Mouse (Mus musculus) kidney, adult 9 months (tissue): Measurements from ENCODE around the gene Frrs1.

Source experiments
- DNase-seq: peaks from one replicate; pipeline ENCODE4 v3.0.0; 2022

The Frrs1 gene

DNA sequence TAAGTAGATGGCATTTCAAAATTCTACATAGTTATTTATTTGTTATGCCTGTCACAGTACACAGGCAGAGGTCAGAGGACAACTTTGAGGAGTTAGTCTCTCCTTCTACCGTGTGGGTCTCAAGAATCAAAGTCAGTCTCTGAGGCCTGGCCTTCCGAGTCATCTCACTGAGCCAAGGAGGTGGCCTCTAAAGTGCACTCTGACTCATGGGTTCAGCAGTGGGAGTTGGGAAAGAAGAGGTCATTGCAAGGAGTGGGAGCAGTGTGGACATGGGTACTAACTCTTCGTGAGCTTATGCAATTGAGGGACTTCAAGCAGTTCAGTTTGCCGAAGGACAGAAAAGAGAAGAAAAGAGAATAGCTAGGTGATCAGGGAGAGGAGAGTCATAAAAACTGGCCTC is 10.3 kb upstream of the Frrs1 start:
- no peak for DNase-seq

DNA sequence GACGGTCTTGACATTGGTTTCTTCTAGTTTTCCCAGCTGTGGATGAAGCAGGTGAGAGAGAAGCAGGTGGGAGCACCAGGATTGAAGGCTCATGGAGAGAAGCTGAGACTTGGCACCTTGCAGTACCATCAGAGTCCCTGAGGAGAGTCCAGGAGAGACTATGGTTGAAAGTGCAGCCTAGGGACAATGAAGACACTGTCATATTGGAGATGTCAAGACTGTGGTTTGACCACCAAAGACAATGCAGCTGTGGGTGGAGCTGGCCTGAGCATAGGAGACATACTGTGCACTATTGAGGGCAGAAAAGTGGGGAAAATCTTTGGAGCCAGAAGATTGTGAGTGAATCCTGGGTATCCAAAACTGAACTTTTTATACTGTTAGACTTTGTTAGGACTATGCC is 8.9 kb upstream of the Frrs1 start:
- no peak for DNase-seq

DNA sequence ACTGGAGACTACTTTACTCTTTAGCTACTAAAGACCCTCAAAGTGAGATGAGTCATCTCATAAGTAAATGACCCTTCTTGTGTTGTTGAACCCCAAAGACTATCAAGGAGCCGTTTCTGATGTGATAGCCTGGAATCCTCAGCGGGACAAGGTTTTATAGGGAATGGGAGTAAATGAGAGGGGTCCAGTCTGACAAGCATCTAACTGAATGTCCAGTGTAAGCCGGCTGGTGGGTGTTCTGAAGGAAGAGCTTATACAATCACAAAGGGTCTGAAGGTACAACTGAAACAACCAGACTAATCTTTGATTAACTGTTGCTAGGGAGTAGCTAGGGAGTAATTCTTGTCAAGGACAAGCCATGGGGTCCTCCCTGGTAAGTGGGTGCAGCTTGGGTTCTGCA is 6.8 kb upstream of the Frrs1 start:
- DNase-seq = no peak

DNA sequence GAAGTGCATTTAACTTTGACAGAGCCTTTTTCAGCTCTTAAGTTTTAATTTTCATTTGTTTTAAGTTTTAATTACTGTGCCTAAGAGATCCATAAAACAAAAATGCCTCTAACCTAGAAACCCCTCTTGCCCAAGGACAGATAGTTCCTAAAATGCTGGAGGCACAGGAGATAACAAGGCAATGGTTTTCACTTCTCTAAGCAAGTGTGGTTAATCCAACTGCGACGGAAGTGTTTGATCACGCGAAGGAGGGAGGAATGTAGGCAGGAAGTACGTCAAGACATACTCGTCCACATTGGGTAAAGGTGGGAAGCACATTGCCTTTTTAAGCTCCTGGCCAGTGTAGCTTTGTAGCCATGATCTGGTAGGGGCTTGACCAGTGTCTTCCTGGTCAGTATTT is 1.7 kb upstream of the Frrs1 start:
- no peak for DNase-seq

DNA sequence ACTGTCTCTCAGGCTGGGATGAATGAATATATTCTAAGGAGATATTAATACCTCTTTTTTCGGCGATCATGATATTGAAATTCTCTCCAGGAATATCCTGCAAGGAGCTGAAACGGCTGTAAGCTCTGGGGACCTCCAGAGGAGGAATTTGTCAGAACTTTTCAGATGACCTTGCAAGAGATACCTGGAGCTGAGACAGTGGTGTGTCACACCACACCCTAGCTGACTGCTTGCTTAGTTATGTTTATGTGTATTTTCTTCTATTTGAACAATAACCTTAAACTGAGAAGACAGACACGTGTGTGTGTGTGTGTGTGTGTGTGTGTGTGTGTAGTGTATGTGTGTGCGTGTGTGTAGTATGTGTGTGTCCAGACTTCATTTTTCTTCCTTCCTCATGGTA is 488 bp downstream of the Frrs1 start:
- DNase-seq = no peak

DNA sequence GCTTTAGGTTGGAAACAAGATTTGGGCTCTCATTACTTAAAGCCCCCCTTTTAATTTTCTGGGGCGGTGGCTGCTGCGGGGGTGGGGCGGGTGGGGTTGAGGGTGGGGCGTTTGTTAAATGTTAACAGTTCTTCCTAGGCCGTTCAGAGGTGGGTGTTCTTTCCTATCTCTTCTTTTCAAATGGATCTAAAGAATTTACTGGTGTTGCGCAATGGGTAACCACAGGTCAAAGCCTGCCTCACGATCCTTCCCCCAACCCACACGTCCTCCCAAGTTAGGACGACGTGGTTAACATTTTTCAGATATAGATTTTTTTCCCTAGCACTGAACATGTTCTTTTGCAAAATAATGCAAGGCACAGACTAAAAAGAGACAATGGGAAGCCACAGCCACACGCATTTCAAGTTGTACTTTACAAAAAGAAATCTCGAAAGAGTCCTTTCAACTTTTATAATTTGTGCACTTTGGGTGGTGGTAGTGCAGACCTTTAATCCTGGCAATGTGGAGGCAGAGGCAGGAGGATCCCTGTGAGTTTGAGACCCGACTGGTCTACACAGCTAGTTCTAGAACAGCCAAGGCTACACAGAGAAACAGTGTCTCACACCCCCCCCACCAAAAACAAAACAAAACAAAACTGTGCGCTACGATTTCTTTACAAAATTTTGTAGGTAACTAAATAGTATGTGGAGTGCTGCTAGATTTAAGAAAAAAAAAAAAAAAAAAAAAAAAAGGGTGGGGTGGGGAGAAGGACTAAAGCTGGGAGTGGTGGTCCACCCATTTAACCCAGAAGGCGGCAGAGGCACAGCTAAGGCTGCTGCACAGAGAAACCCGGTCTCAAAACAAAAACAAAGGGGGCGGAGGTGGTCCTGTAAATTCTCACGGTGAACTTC is 1.3 kb downstream of the Frrs1 start:
- no peak for DNase-seq

DNA sequence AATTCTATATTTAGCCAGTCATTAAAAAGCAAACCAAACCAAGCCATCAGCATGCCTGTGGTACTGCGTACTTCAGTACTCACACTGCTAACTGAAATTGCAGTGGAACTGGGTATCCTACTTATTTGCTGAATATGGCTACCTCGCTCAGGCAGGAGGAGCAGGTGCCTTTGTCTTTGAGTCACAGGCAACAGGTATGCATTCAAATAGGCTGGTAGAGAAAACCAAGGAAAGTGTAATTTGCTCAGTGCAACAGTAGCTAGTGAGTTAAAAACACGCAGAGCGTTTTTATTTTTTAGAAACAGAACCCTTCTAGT is 1.9 kb downstream of the Frrs1 start:
- no peak for DNase-seq

DNA sequence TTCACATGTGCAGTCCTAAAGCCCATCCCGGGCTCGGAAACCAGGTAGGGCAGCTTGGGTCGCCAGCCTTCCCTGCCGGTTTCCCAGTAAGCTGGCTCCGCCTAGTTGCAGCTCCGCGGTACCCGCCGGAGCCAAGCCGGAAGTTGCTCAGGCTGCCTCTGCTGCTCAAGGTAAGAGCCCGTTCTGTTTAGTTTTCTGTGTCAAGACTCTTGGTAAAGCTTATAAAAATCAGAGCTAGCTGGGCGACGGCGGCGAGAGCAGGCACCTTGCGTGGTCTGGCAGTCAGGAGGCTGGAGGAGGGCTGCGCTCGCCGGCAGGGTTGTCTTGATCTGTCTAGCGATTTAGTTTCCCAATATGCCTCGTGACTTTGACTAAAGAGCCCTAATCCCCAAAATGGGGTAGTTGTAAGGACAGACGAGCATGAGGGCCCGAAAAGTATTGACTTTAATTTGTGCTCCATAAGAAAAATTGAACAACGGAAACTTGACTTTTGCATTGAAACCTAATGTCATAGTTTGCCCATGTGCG is 2.3 kb downstream of the Frrs1 start:
- peak; percentile 83 for DNase-seq

DNA sequence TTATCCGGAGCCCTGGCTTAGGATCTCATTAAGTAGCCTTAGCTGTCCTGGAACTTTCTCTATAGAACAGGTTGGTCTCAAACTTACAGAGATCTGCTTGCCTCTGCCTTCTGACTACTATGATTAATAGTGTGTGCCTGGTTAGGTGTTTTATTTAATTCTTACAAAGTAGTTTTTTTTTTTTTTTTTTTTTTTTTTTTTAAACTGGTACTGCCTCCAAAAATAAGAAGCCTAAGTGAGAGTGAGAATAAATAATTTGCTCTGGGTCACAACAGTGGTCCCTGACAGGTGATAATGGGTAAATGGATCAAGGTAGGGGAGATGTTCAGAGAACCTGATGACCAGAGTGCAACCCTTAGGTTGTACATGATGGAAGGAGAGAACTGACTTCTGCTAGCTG is 3.4 kb downstream of the Frrs1 start:
- no peak for DNase-seq

DNA sequence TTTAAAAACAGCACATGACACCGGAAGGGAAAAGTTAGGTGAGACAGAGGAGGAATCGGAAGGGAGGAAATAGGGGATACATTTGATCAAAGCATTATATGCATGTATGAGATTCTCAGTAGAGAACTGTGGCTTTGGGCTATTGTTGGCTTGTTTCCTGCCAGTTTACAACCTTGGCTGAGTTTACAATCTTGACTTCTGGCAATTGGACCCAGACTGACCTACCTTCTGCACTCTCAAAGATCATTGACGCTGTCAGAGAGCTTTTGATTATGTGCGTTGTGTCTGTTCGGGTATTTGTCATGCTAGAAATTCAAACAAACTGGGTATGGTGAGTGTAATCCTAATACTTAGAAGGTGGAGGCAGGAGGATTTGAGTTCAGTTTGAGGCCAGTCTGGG is 5.2 kb downstream of the Frrs1 start:
- peak; percentile 61 for DNase-seq

DNA sequence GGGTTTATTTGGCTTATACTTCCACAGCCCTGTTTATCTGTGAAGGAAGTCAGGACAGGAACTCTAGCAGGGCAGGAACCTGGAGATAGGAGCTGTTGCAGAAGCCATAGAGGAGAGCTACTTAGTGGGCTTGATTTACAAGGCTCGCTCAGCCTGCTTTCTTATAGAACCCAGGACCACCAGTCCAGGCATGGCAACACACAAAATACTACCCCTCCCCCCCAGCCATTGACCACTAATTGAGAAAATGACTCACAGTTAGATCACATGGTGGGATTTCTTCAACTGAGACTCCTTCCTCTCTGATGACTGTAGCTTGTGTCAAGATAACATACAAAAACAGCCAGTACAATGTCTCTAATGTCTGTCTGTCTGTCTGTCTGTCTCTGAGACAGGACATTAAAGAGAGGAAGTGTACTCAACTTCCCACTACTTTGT is 6.0 kb downstream of the Frrs1 start:
- no peak for DNase-seq

DNA sequence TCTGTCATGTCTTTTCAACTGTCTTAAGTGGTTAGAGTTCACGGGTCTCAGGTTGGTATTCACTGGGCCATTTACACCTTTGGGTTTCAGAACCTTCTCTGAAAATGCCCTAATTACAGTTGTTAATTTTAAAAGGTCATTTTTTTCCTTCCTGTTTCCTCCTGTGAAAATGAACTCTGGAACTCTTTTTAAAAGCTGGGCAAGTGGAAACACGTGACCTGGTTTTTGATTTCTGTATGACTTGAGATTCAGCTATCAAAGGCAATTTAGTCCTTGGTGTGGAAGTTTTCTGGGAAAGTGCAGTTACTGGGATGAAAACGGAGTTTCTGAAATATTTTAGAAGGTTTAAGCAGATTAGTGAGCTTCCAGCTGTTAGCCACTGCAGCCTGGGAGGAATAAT is 11.1 kb downstream of the Frrs1 start:
- DNase-seq = peak; percentile 56

DNA sequence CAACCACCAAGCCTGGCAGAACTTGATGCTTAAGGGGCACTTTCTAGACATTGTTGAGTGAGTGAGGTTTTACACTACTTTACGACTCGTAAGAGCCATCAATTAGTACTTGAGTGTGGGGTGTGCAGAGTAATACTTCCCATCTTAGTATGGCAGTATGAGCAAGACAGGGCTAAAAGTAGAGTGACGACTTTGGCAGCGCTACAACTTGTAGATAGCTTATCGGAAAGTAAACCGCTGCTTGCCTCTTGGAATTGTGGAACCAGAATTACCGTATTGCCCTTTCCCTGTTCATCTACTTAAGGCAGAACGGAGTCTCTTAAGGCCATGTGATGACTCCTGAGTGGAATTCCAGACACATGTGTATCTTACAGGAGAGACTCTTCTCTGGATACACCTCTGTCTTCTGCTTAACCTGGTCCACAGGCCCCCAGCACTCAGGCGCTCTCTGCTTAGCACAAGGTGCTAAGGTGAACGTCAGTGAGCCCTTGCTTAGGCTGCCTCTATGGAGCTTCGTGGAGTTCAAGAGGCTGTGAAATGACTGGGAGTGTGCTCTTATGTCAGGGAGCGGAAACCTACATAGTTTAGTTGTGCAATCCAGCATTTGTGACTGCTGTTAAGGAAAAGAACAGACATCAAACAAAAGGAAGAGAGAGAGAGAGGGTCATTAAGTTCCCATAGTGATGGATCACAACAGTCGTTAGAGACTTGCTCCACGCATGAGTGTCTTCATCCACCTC is 23.1 kb downstream of the Frrs1 start:
- DNase-seq = no peak

DNA sequence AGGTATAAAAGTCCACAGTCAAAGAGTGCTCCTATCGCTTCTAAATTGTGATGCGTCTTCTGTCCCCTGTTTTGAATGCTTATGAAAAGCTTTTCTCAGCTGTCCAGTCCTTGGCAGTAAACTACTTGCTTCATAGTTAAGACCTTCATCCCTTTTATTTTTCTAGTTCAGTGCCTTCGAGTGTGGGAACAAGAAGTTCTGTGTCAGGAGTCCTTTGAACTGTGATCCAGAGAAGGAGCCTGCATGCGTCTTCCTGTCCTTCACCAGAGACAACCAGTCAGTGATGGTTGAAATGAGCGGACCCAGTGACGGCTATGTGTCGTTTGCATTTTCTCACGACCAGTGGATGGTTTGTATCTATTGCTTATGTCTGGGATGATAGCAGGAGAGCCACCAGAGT is 25.7 kb downstream of the Frrs1 start:
- DNase-seq = peak; percentile 58

DNA sequence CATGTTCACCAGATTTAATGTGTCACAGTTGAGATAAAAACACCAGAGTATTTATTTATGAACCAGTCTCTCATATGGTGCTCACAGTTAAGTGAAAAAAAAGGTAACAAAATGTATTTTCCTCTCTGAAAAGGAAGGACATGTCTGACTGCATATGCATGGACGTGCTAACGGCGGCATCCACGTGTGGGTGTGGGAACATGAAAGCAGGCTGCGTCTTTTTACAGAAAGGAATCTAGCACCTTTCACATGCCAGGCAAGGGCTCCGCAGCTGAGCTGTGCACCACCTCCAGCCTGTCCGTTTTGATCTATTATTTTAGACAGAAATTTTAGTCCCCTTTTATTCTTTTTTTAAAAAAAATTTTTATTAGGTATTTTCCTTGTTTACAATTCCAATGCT is 30.1 kb downstream of the Frrs1 start:
- no peak for DNase-seq

DNA sequence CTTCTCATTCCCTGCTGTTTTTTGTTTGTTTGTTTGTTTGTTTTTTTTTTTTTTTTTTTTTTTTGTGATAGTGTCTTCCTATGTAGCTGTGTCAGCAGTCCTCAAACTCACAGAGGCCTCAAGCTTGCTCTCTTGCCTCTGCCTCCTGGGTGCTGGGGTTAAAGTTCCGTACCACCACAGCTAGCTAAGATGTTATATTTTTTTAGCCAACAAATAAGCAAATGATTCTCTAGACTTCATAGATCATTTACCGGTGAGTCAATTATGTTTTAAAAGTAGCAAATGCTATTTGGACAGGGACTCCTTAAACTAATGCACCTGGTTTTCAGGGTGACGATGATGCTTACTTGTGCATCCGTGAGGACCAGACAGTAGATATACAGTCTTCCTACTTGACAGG is 31.3 kb downstream of the Frrs1 start:
- DNase-seq = peak; percentile 88

DNA sequence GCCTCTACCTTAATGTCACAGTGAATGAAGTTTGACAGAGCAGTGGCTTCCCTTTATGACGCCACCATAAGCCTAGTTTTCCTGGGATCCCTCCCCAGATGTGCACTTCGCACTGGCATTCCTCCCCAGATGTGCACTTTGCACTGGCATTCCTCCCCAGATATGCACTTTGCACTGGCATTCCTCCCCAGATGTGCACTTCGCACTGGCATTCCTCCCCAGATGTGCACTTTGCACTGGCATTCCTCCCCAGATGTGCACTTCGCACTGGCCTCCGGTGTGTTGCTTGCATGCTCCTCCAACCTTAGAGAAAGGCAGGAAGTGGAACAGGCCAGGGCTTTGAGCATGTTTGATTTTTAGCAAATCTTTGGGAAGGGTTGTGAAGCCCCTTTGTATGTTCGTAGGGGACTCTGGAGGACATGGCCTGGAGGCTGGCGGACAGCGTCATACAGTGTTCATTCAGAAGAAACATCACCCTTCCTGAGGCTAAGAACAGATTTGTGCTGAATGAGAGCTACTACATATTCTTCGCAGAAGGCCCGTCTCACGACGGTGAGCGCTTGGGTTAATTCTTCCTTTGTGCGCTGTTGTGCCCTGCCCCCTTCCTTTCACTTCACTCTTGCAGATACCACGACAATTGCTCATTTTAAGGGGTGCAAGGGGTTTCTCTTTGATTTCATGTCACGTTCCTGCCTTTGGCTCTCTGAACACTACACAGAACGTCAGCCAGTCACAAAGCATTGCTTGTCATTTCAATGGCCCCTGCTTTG is 32.4 kb downstream of the Frrs1 start:
- peak; percentile 76 for DNase-seq

DNA sequence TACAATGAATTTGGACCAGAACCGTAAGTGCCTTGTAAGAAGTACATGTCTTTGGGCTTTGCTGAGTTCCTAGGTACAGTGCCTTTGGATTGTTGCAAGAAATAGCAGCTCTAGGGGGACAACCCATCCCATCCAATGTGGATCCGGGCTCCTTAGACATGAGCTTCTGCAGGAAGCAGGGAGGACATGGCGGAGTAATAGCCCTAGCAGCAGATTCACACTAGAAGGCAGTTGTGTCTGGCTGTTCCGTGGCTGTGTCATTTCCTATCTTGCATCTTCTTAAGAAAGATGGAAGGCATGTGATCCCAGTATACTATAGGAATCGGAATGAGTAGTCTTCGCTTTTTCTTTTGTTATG is 32.9 kb downstream of the Frrs1 start:
- DNase-seq = no peak

DNA sequence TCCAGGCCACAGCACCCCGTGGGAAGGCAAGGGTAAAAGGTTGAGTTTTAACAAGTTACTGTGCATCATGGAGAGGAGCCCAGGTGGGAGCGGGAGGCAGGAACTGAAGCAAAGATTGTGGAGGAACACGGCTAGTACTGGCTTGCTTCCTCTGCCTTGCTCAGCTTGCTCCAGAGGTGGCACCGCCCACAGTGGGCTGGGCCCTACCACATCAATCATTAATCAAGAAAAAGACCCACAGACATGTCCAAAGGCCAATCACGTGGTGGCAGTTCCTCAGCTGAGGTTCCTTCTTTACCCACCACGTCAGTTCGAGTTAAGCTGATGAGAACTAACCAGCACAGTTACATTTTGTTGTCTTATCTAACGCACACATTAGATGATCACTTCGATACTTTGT is 33.6 kb downstream of the Frrs1 start:
- peak; percentile 97 for DNase-seq

DNA sequence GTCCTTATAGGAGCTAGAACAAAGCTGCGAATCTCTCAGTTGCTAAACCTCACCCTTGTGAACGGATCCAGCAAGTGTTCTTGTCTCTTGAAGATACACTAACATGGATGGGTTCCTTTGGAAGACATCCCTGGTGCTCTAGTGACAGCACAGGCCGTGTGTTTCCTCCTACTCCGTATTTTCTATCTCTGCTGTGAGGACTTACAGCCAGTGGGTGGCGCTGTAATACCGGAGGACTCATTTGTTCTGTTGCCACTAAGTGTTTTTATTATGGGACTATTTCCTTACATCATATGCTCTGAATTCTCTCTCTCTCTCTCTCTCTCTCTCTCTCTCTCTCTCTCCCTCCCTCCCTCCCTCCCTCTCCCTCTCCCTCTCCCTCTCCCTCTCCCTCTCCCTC is 44.9 kb downstream of the Frrs1 start:
- peak; percentile 57 for DNase-seq

DNA sequence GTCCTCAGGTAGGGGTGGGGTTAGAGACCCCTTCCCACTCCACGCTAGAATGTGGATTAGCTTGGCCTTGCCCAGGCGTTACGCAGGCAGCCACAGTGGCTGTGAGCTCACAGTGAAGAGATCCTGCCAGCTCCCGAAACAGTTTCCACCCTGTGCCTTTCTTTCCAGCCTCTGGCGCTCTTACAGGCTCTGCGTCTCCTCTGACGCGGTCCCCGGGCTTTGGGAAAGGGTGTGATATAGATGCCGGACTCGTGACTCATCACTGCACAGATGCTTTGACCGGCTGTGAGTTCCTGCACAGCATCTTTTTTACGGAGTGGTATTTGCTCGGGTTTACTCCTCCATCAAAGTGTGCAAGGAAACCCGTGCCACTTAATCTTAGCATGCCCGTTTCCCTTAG is 46.6 kb downstream of the Frrs1 start:
- no peak for DNase-seq

DNA sequence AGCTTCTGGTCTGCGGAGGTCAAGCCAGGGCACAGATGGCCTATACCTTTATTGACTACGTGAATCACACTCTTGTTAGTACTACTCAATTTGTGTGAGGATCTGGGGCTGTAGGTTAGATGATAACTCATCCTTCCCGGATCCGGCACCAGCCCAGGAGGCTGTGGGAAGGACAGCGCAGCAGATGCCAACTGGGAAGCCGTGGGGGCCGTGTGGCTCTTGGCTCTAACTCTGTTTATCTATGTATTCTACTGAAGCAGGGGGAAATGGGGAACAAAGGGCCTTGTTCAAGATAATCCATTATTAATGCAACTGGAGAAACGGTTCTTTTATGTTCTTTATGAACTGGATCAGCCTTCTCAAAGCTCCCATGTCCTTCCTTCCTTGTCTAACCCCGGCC is 47.3 kb downstream of the Frrs1 start:
- DNase-seq = no peak

DNA sequence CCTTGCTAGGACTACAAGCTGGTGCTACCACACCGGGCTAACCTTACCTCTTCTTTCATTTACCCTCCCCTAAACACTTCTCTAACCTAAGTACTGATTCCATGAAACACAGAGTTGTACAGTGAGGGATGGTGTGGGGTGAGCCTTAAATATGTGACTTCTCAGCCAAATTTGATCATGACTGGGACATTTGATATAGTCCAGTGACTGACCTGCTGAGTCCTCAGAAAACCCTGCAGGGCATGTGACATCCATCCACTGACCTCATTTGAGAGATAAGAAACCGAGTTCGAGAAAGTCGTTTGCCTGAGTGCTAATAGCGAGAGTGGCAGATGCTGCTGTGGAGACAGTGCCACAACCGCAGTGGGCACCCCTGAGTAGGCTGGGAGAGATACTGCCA is 55.1 kb downstream of the Frrs1 start:
- DNase-seq = no peak

DNA sequence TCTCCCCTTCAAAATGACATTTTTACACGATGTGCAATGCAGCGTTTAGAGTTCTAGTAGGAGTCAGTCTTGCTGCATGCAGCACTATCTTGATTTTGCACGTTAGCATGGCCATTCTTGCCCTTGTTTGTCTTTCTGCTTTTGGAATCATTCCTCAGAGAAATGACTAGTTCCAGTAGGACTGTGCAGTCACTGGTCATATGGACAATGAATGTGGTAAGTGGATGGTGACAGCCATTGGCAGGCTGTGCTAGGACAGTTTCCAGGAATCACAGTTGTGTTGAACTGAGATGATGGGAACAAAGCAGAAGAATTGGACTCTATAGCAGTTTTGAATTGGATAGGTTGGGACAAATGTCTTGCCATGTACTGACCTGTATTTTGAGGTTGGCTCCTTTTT is 55.7 kb downstream of the Frrs1 start:
- no peak for DNase-seq
